Mouse (Mus musculus) kidney, adult 9 months (tissue): ENCODE measurements around the gene Nf2.
A peak's percentile ranks its signal among the peaks of the same experiment; 100 is the strongest.

Experiments used
- DNase-seq: peaks from one replicate; pipeline ENCODE4 v3.0.0; 2022

The Nf2 gene

DNA sequence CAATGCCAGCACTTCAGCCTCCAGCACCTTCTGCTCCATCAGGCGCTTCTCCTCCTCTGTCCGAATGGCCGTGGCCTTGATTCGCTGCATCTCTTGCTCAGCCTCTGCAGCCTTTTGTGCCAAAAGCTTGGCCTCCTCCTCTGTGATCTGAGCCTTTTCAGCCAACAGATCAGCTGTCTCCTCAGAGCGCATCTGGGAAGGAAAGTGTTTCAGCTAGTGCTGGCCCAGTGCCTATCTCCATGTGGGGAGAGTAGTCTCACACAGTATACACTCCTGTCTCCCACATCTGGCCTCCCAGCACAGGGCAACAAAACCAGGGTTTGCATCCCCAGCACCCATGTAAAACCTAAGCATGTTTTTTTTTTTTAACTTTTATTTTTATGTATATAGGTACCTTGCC is 59.6 kb downstream of the Nf2 start:
- DNase-seq = no peak

- DNase-seq = no peak
These were observed 64.7 kb downstream of the Nf2 start for GRCm38 (mm10) chr11:4784629-4785142.

GRCm38 (mm10) chr11:4783116-4783515 is 66.2 kb downstream of the Nf2 start:
- DNase-seq = no peak

DNA sequence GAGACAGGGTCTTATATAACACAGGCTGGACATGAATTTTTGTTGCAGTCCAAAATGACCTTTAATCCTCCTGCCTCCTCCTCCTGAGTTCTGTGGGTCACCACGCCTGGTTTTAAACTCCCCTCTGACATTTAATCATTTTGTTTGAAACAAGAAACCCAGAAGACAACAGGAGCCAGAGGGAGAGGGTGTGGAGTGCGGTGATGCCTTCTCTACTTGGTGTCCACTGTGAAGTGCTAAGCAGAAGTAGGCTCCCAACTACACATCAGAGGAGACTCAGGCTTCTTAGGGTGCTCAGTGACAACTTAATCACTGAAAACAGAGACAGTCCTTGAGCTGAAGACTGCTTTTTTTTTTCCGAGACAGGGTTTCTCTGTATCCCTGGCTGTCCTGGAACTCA is 68.4 kb downstream of the Nf2 start:
- no peak for DNase-seq

DNA sequence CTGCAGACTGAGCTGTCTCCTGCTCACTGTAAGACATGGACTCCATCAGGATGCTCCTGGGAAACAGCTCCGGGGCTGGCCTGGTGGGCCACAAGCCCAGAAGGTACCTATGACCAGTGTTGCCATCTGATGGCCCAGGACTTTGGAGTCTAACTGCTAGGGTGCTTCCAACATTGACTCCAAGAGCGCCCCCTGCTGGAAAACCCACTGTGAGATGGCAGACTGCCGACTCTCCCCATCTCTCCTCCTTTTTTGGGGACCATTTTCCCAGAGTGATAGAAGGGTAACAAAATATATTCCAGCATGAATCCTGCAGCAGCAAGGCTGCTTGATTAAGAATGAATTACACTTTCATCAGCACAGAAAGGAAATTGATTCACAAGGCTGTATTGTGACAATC is 76.4 kb downstream of the Nf2 start:
- peak; percentile 60 for DNase-seq

GRCm38 (mm10) chr11:4771756-4772155 is 77.6 kb downstream of the Nf2 start:
- no peak for DNase-seq

DNA sequence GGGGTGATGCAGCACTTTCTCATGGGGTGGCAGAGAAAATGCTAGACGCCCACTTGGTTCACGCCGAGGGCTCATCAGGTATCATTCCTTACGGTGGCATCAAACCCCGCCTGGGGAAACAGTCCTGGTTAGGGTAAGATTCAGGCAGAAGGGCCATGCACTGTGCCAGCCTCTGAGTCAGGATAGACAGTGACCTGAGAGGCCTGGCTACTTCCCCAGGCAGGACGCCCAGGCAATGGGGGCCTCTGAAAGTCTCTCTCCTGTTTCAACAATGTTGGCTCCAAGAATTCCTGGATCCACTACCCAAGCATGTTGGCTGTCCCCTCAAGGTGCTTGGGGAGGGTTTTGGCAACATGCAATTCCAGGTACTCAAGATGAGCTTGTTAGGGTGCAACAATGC is 79.5 kb downstream of the Nf2 start:
- no peak for DNase-seq

- no peak for DNase-seq
These were observed 80.0 kb downstream of the Nf2 start for GRCm38 (mm10) chr11:4769293-4769692.

GRCm38 (mm10) chr11:4768399-4768798 is 80.9 kb downstream of the Nf2 start:
- DNase-seq = no peak

GRCm38 (mm10) chr11:4764476-4764875 is 84.9 kb downstream of the Nf2 start:
- DNase-seq = no peak

GRCm38 (mm10) chr11:4763631-4764030 is 85.7 kb downstream of the Nf2 start:
- no peak for DNase-seq

DNA sequence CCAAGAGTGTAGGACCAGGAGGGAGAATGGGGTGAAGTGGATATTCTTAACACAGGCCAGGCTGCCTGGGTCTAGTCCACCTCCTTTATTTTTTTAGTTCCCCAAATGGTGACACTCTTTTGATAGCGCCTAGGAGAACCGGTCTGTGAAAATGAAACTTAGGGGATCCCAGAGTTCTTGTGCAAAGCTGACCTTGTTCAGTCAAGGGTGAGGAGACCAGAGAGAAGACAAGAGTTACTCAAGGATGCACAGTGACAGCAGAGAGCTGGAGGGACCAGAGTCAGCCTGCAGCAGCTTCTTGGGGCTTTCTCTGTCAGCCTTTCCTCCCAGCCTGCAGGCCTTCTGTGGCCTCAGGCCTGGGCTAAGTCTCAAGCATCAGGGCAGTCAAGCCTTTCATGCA is 86.8 kb downstream of the Nf2 start:
- DNase-seq = no peak

- DNase-seq = no peak
These were observed 87.3 kb downstream of the Nf2 start for GRCm38 (mm10) chr11:4761991-4762390.

GRCm38 (mm10) chr11:4760438-4760837 is 88.9 kb downstream of the Nf2 start:
- DNase-seq = peak; percentile 38

DNA sequence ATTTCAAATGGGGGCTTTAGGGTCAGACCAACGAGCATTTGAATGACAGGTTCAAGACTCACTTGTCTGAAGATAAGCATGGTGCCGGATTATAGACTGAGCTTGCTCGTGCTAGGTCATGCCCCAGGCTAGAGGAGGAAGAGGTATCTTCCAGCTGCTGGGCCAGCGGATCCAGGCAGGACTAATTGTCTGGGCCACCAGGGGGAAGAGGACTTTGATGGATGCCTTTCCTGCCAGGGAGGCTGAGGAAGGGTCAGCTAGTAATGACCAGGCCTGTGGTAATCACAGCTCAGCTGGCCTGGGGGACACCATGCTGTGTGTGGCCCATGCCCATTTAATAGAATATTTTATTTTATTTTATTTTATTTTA is 91.6 kb downstream of the Nf2 start:
- no peak for DNase-seq

- no peak for DNase-seq
These were observed 92.2 kb downstream of the Nf2 start for GRCm38 (mm10) chr11:4756984-4757788.

- no peak for DNase-seq
These were observed 92.9 kb downstream of the Nf2 start for GRCm38 (mm10) chr11:4756460-4756859.

GRCm38 (mm10) chr11:4754867-4755266 is 94.5 kb downstream of the Nf2 start:
- DNase-seq = no peak

GRCm38 (mm10) chr11:4754036-4754435 is 95.3 kb downstream of the Nf2 start:
- DNase-seq = no peak

DNA sequence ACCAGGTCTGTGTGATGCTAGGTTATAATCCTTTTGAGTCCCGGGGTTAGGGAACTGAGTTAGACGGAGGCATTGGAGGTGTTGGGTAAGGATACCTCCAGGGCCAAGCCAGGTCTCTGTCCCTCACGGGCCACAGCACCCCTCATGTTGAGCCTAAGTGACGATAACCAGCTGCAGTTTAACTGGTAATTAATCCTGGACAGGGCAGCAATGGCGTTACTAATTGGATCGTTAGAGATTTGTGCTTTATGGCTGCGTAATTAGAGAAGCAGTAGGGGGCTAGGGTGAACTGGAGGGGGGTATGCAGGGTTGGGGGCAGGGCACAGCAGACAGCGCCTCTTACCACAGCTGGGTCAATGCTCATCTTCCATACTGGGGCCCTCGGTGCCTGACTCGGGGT is 96.5 kb downstream of the Nf2 start:
- DNase-seq = no peak

DNA sequence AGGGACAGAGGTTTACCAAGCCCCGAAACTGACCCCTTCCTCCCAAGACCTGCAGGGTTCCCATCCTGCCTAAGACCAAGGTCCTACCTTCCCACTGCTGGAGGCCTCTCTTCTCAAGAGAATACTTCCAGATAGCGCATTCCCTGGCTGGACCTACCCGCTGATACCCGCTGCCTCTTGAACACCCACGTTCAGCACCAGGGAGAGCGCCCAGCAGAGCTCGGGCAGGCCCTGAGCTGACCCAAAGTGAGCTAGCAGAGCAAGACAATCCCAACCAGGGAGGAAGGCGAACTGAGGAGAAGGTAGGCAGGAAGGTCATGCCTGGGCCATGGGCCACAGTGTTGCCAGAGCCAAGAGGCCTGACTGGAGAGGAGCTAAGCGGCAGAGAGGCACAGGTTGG is 99.1 kb downstream of the Nf2 start:
- peak; percentile 67 for DNase-seq

DNA sequence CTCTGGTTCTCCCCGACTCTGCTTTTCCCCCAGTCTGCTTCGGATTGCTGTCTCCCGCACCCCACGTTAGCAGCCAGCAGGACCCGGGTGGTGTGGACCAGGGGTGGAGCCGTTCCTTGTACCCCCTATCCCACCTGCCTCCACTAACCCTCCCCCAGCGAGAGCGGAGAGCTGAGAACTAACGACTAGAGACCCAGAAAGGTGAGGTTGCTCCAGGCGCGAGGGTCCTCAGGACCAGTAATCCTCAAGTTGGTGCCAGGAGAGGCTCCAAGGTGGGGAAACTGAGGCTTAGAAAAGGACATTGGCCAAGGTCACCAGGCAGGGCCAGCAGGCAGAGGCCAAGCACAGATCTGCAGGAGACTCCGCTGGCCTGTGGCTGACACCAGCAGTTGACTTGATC is 102.1 kb downstream of the Nf2 start:
- no peak for DNase-seq

GRCm38 (mm10) chr11:4746733-4747132 is 102.6 kb downstream of the Nf2 start, which contains the start of gene Cabp7:
TSS of gene Cabp7 (minus strand) at chr11:4746778.
- DNase-seq = no peak

DNA sequence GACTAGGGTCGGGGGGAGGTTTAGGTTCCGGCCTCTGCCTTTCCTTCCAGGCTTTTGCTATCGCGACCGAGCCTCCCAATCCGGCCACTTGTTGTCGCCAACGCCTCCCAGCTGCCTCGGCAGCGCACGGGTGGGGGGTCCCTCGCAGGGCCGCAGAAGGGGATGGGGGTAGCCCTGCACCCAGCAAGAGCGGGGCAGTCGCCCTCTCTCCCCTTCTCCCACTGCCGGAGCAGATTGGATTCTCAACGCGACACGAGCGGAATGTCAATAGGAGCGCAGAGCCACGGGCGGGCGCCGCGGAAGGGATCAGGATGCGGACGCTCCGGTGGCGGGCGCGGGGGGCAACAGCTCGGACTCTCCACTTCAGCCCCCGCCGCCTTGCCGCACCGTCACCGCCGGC is 103.4 kb downstream of the Nf2 start:
- no peak for DNase-seq

DNA sequence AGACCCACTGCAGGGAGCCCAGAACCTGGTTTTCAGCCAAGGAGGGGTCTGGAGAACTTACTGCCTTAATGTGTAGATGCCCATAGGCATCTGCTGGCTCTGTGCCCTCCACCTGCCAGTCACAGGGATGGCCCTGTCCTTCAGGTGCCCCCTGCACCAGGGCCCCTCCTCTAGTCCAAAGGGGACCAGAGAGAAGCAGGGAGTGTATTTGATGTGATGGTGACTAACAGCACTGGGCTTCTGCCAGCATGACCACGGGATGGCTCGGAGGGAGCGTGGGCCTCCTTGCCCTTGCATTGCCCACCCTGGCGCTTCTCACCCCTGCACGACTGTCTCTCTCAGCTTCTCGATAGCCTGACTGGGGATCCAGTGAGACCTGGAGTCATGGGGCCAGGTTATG is 104.6 kb downstream of the Nf2 start:
- no peak for DNase-seq
